Mouse (Mus musculus) intestine, postnatal 0 days (tissue): Measurements from ENCODE around the gene Bbc3. TPM values are rescaled to one million over a fixed set of nuclear protein-coding genes. Genes with fewer than 3 reads are reported as not detected.

Experiments
- ATAC-seq: fragments of 200-750 bp; cut with Nextera tagmentation; 2 replicates; pipeline ENCODE4 v1.8.0; 2017; ENCODE audit warnings: mild to moderate bottlenecking, moderate TSS enrichment, moderate library complexity
- H3K27ac ChIP-seq: fragments of 300-500 bp; sonication (generic); 2 replicates; pipeline ENCODE4 v1.5.1; 2014; ENCODE audit warnings: mild to moderate bottlenecking, low read depth, low read length, moderate library complexity
- H3K27me3 ChIP-seq: fragments of 300-500 bp; sonication (generic); replicated peaks from 2 replicates; pipeline ENCODE4 v1.6.1; 2014; ENCODE audit warnings: low read length, mixed read lengths; ENCODE audit not compliant: control insufficient read depth, insufficient read depth
- H3K36me3 ChIP-seq: fragments of 300-500 bp; sonication (generic); 2 replicates; pipeline ENCODE4 v1.6.1; 2014; ENCODE audit warnings: mild to moderate bottlenecking, moderate library complexity; ENCODE audit not compliant: control insufficient read depth, insufficient read depth
- H3K4me1 ChIP-seq: fragments of 300-500 bp; sonication (generic); replicated peaks from 2 replicates; pipeline ENCODE4 v1.6.1; 2014; ENCODE audit warnings: antibody characterized with exemption, low read length, mixed read lengths; ENCODE audit not compliant: control insufficient read depth, insufficient read depth
- H3K4me2 ChIP-seq: fragments of 300-500 bp; sonication (generic); replicated peaks from 2 replicates; pipeline ENCODE4 v1.6.1; 2014; ENCODE audit warnings: low read depth, mild to moderate bottlenecking, moderate library complexity
- H3K4me3 ChIP-seq: fragments of 300-500 bp; sonication (generic); 2 replicates; pipeline ENCODE4 v1.5.1; 2014; ENCODE audit warnings: low read depth, low read length
- H3K9ac ChIP-seq: fragments of 300-500 bp; sonication (generic); 2 replicates; pipeline ENCODE4 v1.6.1; 2014; ENCODE audit warnings: mild to moderate bottlenecking, low read depth, low read length
- H3K9me3 ChIP-seq: fragments of 300-500 bp; sonication (generic); 2 replicates; pipeline ENCODE4 v1.6.1; 2016; ENCODE audit warnings: mixed run types; ENCODE audit not compliant: control insufficient read depth
- CTCF ChIP-seq: sonication (generic); IDR thresholded peaks from 2 replicates; pipeline ENCODE4 v1.5.1; 2016; ENCODE audit warnings: low read depth, mild to moderate bottlenecking, control low read depth, antibody characterized with exemption, moderate library complexity
- WGBS: fragments of 180-500 bp; shearing (Covaris S2); extraction: QIAGEN DNeasy Blood & Tissue Kit; methylation state at CpG from one replicate; pipeline ENCODE4 v1.1.7; 2014; 5-methylcytosine and 5-hydroxymethylcytosine counted together
- polyA plus RNA-seq: library from polyadenylated mRNA; unstranded; fragments of >200 nt; fragmentation: Nextera tagmentation; extraction: Ambion mirVana; gene quantifications from 2 replicates; pipeline ENCODE4 v1.2.1, GENCODE M21; 2015

Bbc3 gene
- polyA plus RNA-seq, 1 experiment from 2014 or later, result 6.6 TPM

GRCm38 (mm10) chr7:16345297-16345696 is 37.1 kb downstream of the Bbc3 start:
- no peaks in the 10 kb centered on the region for H3K4me1 ChIP-seq
- no peak overlapping the region for H3K9ac ChIP-seq
- no peak for TF ChIP-seq CTCF
- H3K27me3 ChIP-seq, result no peaks in the 10 kb centered on the region
- no peak for ATAC-seq
- H3K4me2 ChIP-seq, result no peak overlapping the region
- no peaks in the 10 kb centered on the region for H3K9me3 ChIP-seq
- H3K36me3 ChIP-seq, result peaks cover 11% of the 10 kb centered on the region
- H3K27ac ChIP-seq, result no peak overlapping the region
- H3K4me3 ChIP-seq, result no peak overlapping the region
- WGBS, result 85% methylated on average over 4 of the region's 4 CpGs

- peaks cover 18% of the 10 kb centered on the region for H3K36me3 ChIP-seq
- no peaks in the 10 kb centered on the region for H3K4me1 ChIP-seq
- no peak for ATAC-seq
- H3K4me3 ChIP-seq, result no peak overlapping the region
- H3K4me2 ChIP-seq, result no peak overlapping the region
- TF ChIP-seq CTCF, result no peak
- no peaks in the 10 kb centered on the region for H3K9me3 ChIP-seq
- 75% methylated on average over 5 of the region's 5 CpGs for WGBS
- no peak overlapping the region for H3K27ac ChIP-seq
- H3K9ac ChIP-seq, result no peak overlapping the region
- H3K27me3 ChIP-seq, result no peaks in the 10 kb centered on the region
Observed at GRCm38 (mm10) chr7:16349999-16350398, 41.8 kb downstream of the Bbc3 start.

- peak; percentile 30; the same call in 1 of the 2 replicates for TF ChIP-seq CTCF
- Histone ChIP-seq H3K9ac (no peak overlapping the region), H3K9me3 (no peaks in the 10 kb centered on the region), H3K4me1 (no peaks in the 10 kb centered on the region), H3K27me3 (no peaks in the 10 kb centered on the region), H3K27ac (peak overlapping the region; percentile 91), H3K4me3 (no peak overlapping the region), H3K4me2 (0 out of 2 replicates have a peak overlapping the region, but pooled peaks have one; percentile 24), H3K36me3 (peaks cover 43% of the 10 kb centered on the region)
- WGBS, result 47% methylated on average over 3 of the region's 3 CpGs
- ATAC-seq, result peak; percentile 96
Observed at GRCm38 (mm10) chr7:16355854-16356594, 47.8 kb downstream of the Bbc3 start.

GRCm38 (mm10) chr7:16357602-16358001 is 49.4 kb downstream of the Bbc3 start:
- H3K9me3 ChIP-seq, result no peaks in the 10 kb centered on the region

GRCm38 (mm10) chr7:16364319-16364718 is 56.1 kb downstream of the Bbc3 start:
- 32% methylated on average over 1 of the region's 1 CpGs for WGBS
- Histone ChIP-seq H3K9ac (no peak overlapping the region), H3K27ac (peak overlapping the region; percentile 87), H3K9me3 (no peaks in the 10 kb centered on the region), H3K27me3 (no peaks in the 10 kb centered on the region), H3K36me3 (peaks cover 26% of the 10 kb centered on the region), H3K4me2 (no peak overlapping the region), H3K4me1 (peaks cover 4% of the 10 kb centered on the region; the same call in 1 of the 2 replicates), H3K4me3 (no peak overlapping the region)
- no peak for TF ChIP-seq CTCF
- peak; percentile 77 for ATAC-seq

More at GRCm38 (mm10) chr7:16357602-16358001, 49.4 kb downstream of the Bbc3 start:
- no peak overlapping the region for H3K9ac ChIP-seq
- H3K27ac ChIP-seq, result no peak overlapping the region
- H3K4me2 ChIP-seq, result no peak overlapping the region
- 95% methylated on average over 3 of the region's 3 CpGs for WGBS
- no peak for TF ChIP-seq CTCF
- no peaks in the 10 kb centered on the region for H3K27me3 ChIP-seq
- no peak overlapping the region for H3K4me3 ChIP-seq
- no peaks in the 10 kb centered on the region for H3K4me1 ChIP-seq
- H3K36me3 ChIP-seq, result peaks cover 45% of the 10 kb centered on the region
- ATAC-seq, result no peak

GRCm38 (mm10) chr7:16364901-16365500 is 56.8 kb downstream of the Bbc3 start:
- Histone ChIP-seq H3K4me2 (0 out of 2 replicates have a peak overlapping the region, but pooled peaks have one; percentile 17), H3K4me1 (peaks cover 4% of the 10 kb centered on the region; the same call in 1 of the 2 replicates), H3K27me3 (no peaks in the 10 kb centered on the region), H3K9ac (no peak overlapping the region), H3K4me3 (no peak overlapping the region), H3K27ac (peak overlapping the region; percentile 87), H3K9me3 (no peaks in the 10 kb centered on the region), H3K36me3 (peaks cover 29% of the 10 kb centered on the region)
- ATAC-seq, result peak; percentile 83
- TF ChIP-seq CTCF, result peak; percentile 64
- 31% methylated on average over 4 of the region's 4 CpGs for WGBS
